Mouse (Mus musculus): ENCODE results near the gene Gsk3a. TPM values are rescaled to one million over a fixed set of nuclear protein-coding genes. Genes with fewer than 3 reads are reported as not detected.
"Not testable (repeated sequence)": the region's sequence is repeated elsewhere in the genome, so short reads cannot be mapped to it uniquely, and the experiment has no call there.

Gsk3a gene
- polyA plus RNA-seq, 1 experiment from 2014 or later: 12.5 TPM

DNA sequence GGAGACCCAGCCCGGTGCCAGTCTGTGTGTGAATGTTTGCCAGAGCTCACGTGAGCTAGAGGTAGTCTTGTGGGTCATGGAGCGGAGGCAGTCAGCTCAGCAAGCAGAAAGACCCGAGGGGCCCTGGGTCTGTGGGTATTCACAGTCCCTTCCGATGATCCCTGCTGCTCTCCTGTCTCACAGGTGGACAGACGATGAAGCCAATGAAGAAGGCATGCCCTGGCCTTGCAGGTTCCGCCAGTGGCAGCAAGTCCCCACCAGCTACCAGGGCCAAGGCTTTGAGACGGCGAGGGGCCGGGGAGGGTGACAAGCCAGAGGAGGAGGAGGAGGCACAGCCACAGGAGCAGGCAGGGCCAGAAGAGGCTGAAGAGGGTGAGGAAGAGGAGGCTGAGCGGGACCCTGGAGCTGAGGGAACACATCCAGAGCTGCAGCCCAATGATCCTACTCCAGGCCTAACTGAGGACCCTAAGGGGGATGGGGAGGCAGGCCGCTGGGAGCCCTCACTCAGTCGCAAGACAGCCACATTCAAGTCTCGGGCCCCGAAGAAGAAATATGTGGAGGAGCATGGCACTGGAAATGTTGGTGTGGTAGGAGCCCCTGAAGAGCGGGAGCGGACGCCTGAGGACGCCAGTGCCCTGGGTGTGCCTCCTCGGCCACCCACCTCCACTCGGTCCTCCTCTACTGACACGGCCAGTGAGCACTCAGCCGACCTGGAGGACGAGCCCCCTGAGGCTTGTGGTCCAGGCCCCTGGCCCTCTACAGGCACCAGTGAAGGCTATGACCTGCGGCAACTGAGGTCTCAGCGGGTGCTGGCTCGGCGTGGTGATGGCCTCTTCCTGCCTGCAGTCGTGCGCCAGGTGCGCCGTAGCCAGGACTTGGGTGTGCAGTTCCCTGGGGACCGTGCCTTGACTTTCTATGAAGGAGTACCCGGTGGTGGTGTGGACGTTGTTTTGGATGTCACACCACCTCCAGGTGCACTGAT lies 33.3 kb upstream of the Gsk3a start:
- Histone ChIP-seq H3K4me1 (replicated peaks) (peaks cover 66% of the 10 kb centered on the region), H3K9me3 (no peaks in the 10 kb centered on the region), H3K27me3 (ENCODE audit: insufficient read depth, poor library complexity, severe bottlenecking) (no peaks in the 10 kb centered on the region), H3K36me3 (peaks cover 31% of the 10 kb centered on the region), H3K27ac (no peak overlapping the region), H3K4me3 (0 out of 2 replicates have a peak overlapping the region, but pooled peaks have one; percentile 6)
- DNase-seq (ENCODE audit: low spot score): no peak
- 89% methylated on average over 35 of the region's 35 CpGs for WGBS

DNA sequence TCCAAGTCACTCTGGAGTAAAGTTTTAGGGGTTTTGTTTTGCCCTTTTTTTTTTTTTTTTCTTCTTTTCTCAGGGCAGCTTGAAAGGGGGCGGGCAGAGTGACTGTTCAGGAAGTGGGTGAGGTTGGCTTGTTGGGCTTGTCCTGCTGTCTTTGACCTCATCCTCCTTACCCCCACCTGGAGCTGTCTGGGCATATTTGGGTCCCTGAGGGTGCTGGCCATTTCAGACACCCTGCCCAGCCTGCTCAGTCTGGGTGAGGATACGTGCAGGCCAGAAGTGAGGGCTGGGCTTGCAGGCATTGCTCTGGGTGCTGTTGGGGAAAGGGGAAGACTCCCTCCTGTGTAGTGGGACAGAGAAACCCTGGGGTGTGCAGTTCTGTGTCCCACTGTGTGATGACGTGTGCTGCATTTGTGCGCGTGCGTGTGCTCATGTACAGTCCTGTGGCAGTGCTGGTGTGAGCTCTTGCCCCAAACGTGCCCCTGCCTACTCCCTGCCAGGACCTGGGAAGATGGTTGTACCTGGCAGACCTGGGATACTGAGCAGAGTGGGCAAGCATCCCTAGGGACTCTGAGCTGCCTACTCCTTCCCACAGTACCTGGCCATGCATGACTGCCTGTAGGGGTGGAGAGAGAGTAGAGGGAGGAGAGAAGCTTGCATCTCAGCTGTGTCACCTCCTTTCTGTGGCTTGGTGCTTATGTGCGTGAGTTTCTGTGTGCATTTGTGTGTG lies 32.1 kb upstream of the Gsk3a start:
- H3K4me3 ChIP-seq: peak overlapping the region; percentile 91; the same call in 1 of the 2 replicates
- no peak for DNase-seq (ENCODE audit: low spot score)
- WGBS: 79% methylated on average over 8 of the region's 8 CpGs
- H3K36me3 ChIP-seq: peaks cover 31% of the 10 kb centered on the region
- H3K27ac ChIP-seq: peak overlapping the region; percentile 50; the same call in 1 of the 2 replicates
- peaks cover 53% of the 10 kb centered on the region for H3K4me1 ChIP-seq (replicated peaks)
- H3K9me3 ChIP-seq: no peaks in the 10 kb centered on the region
- 0 out of 2 replicates have a peak, but pooled peaks cover 1% of the 10 kb centered on the region for H3K27me3 ChIP-seq (ENCODE audit: insufficient read depth, poor library complexity, severe bottlenecking)

DNA sequence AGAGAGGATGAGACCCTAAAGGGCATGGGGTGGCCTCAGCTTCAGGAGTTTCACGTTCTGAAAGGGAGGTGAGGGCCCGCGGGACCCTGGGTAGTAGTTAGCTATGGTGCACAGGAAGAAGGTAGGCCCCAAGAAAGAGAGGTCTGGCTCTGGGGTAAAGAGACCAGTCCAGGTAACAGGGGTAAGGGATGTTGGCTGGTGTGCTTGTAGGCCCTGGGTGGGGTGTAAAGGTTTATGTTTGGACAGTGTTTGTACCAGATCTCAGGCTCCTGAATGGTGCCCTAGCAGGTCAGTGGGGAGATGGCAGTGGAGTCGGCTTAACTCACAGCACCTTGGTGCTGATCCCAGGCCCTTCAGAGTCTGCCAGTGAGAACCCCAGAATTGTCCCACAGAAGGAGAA lies 31.4 kb upstream of the Gsk3a start:
- H3K27ac ChIP-seq: peak overlapping the region; percentile 95
- H3K27me3 ChIP-seq (ENCODE audit: insufficient read depth, poor library complexity, severe bottlenecking): 0 out of 2 replicates have a peak, but pooled peaks cover 7% of the 10 kb centered on the region
- H3K36me3 ChIP-seq: peaks cover 31% of the 10 kb centered on the region
- DNase-seq (ENCODE audit: low spot score): no peak
- peaks cover 53% of the 10 kb centered on the region for H3K4me1 ChIP-seq (replicated peaks)
- no peaks in the 10 kb centered on the region for H3K9me3 ChIP-seq
- H3K4me3 ChIP-seq: peak overlapping the region; percentile 91
- WGBS: 51% methylated on average over 4 of the region's 4 CpGs

DNA sequence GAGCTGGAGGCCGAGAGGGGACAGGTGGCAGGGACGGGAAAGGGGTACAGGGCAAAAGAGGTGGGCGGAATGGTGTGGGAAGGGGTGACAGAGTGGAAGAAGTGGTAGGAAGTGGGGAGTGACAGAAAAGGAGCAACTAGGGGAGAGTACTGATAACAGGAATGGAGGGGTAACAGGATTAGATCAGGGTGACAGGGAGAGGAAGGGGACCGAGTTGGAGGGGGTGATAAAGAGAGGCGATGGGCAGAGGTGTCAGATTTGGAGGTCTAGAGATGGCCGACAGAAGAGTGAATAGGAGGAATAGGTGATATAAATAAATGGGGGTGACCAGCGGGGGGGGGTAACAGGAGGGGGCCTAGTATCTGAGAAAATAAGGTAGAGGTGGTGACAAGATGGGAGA lies 30.9 kb upstream of the Gsk3a start:
- H3K27ac ChIP-seq: peak overlapping the region; percentile 95
- H3K4me3 ChIP-seq: peak overlapping the region; percentile 91
- DNase-seq (ENCODE audit: low spot score): no peak
- WGBS: 7% methylated on average over 7 of the region's 7 CpGs
- H3K36me3 ChIP-seq: peaks cover 29% of the 10 kb centered on the region
- no peaks in the 10 kb centered on the region for H3K9me3 ChIP-seq
- H3K27me3 ChIP-seq (ENCODE audit: insufficient read depth, poor library complexity, severe bottlenecking): 0 out of 2 replicates have a peak, but pooled peaks cover 7% of the 10 kb centered on the region
- peaks cover 56% of the 10 kb centered on the region for H3K4me1 ChIP-seq (replicated peaks)

DNA sequence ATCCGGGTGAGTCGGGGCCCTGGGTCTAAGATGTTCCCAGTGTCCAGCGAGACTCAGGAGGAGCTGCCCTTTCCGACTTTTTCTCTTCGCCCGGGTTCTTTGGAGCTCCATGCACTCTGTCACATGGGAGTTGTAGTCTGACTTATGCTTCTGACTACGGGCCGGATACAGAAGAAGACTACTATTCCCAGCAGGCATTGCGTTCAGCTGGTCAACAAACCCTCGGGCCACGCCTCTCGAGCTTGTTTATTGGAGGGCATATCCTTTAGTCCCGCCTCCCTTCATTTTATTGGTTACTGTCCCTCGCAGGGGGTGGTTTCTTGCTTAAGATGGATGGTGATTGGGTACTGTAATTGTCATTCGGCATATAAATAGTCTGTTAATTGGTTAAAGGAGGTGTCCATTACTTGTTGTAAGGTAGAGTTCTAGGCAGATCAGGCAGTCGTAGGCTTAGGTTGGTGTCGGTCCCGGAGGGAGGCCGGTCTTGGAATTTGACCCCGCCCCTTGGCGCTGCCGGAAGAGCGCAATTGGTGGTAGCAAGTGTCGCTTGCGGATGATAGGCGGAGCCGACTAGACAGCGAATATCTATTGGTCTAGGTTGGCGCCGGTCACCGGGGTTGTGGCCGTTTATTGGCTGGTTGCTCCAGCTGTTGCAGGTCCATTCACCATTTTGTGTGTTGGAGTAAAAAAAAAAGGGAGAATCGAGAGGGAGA lies 30.3 kb upstream of the Gsk3a start:
- Histone ChIP-seq H3K4me1 (replicated peaks) (peaks cover 50% of the 10 kb centered on the region), H3K36me3 (peaks cover 22% of the 10 kb centered on the region), H3K27me3 (ENCODE audit: insufficient read depth, poor library complexity, severe bottlenecking) (0 out of 2 replicates have a peak, but pooled peaks cover 7% of the 10 kb centered on the region), H3K27ac (peak overlapping the region; percentile 95), H3K4me3 (peak overlapping the region; percentile 91), H3K9me3 (no peaks in the 10 kb centered on the region)
- peak; percentile 99 for DNase-seq (ENCODE audit: low spot score)
- under 1% methylated on average over 33 of the region's 33 CpGs for WGBS

DNA sequence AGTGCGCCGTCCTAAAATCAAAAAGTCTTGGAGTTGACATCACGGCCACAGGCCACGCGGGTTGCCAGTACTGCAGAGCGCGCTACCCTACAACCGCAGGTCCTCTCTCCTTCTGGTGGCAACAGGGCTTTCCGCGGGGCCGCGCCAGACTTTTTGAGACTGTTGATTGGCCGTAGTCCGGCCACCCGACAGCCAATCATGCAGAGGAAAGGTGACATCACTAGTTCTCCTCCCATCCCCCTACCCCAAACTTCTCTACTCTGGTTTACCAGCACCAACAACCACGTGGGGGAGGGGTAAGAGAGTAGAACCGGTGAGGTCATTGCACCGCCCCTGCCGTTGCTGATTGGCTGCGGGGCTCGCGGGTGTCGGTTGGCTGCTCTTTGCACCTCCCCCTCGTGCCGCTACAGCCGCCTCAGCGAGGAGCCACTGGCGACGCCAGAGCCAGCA lies 29.7 kb upstream of the Gsk3a start, which contains the start of gene Cic:
TSS of gene Cic (plus strand) at position 404 of the 450 bp plus-strand sequence.
- Histone ChIP-seq H3K9me3 (no peaks in the 10 kb centered on the region), H3K27me3 (ENCODE audit: insufficient read depth, poor library complexity, severe bottlenecking) (0 out of 2 replicates have a peak, but pooled peaks cover 7% of the 10 kb centered on the region), H3K27ac (peak within 1 kb of the TSS; percentile 95), H3K4me1 (replicated peaks) (peaks cover 50% of the 10 kb centered on the region), H3K36me3 (peaks cover 17% of the 10 kb centered on the region), H3K4me3 (peak within 1 kb of the TSS; percentile 91)
- peak; percentile 99 for DNase-seq (ENCODE audit: low spot score)
- under 1% methylated on average over 29 of the region's 29 CpGs for WGBS

DNA sequence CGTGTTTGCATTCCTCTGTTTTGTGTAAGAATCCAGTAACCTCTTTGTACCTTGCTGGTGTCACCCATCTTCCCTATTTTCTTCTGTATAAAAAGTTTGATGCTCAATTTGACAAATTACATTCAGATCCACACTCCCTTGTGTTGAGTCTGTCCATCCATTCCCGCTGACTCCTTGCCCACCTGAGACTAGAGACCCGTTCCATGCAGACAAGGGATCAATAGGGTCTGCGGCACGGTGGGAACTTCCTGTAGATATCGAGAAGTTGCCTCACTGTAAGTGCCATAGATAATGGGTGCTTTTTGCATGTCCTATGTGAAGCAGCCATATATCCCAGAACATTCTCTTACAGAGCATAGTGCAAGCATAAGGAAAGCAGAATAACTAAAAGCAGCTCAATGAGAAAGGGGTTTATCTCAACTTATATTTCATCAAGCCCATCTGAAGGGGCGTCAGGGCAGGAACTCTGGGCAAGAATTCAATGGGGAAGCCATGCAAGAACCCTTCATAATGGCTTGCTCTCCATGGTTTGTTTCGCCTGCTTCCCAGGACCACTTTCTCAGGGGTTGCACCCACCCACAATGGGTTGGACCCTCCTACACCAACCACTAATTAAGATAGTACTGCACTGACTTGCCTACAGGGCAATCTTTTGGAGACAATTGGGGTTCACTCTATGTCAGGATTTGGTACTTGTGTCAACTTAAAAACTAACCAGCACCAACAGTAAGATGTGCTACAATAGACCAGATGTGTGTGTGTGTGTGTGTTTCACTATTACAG lies 28.7 kb upstream of the Gsk3a start:
- no peaks in the 10 kb centered on the region for H3K9me3 ChIP-seq
- H3K27me3 ChIP-seq (ENCODE audit: insufficient read depth, poor library complexity, severe bottlenecking): 0 out of 2 replicates have a peak, but pooled peaks cover 7% of the 10 kb centered on the region
- peaks cover 49% of the 10 kb centered on the region for H3K4me1 ChIP-seq (replicated peaks)
- no peak for DNase-seq (ENCODE audit: low spot score)
- peak overlapping the region; percentile 95; the same call in 1 of the 2 replicates for H3K27ac ChIP-seq
- peaks cover 7% of the 10 kb centered on the region for H3K36me3 ChIP-seq
- peak overlapping the region; percentile 91 for H3K4me3 ChIP-seq
- WGBS: 92% methylated on average over 8 of the region's 8 CpGs

DNA sequence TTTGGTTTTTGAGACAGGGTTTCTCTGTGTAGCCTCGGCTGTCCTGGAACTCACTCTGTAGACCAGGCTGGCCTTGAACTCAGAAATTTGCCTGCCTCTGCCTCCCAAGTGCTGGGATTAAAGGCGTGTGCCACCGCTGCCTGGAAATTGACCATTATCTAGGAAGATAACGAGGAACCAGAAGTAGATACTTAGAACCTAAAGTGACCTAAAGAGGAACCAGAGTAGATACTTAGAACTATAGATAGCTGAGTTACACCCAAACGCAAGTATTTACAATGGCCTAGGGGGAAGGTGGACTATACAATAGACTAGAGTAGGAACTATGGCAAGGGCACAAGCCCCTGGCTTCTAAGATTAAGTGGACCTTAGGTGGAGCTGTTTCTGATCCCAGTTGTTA lies 28.1 kb upstream of the Gsk3a start:
- 95% methylated on average over 5 of the region's 5 CpGs for WGBS

DNA sequence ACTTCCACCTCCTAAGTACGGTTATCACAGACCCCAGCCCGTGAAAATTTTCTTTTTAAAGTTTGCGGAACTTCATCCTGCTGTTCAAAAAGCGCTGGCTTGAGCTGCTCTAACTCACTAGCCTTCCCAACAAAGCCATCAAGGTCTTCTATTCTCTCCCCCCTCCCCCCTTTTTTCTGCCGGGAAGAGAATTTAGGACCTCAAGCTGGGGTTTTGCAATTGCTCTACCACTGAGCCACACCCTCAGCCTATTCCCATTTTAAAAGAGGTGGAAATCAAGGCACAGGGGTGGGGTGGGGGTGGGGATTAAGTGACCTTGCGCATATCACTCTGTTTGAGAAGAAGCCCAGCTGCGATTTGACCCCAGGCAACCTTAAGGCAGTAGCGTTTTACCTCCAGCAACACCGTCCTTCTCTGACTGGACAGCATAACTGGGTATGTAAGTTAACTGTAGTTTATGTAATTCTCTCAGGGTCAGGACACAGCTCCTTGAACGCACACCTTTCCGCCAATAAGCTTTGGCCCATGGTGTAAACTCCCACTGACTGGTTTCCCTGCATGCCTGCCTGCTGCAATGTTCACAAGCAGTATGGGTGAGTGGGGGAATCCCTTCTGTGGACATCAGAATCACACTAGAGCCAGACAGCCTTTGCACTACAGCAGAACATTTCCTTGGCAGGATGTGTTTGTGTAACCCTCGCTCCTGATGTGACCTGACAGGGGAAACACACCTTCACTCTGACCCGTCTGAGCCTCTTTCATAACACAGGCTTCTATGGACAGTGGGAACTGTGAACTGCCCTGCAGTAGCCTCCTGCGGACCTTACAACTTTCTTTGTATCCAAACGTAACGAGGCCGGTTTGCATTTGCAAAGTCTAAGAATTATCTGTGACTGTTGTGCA lies 26.6 kb upstream of the Gsk3a start:
- Histone ChIP-seq H3K9me3 (no peaks in the 10 kb centered on the region), H3K36me3 (no peaks in the 10 kb centered on the region), H3K27ac (no peak overlapping the region), H3K27me3 (ENCODE audit: insufficient read depth, poor library complexity, severe bottlenecking) (0 out of 2 replicates have a peak, but pooled peaks cover 7% of the 10 kb centered on the region), H3K4me1 (replicated peaks) (peaks cover 27% of the 10 kb centered on the region), H3K4me3 (no peak overlapping the region)
- DNase-seq (ENCODE audit: low spot score): no peak
- 21% methylated on average over 17 of the region's 17 CpGs for WGBS

More for the DNA sequence above, 28.1 kb upstream of the Gsk3a start:
- not testable (repeated sequence) for H3K36me3 ChIP-seq; H3K4me3 ChIP-seq; H3K27ac ChIP-seq; H3K27me3 ChIP-seq (ENCODE audit: insufficient read depth, poor library complexity, severe bottlenecking); H3K9me3 ChIP-seq; DNase-seq (ENCODE audit: low spot score)
- peaks cover 43% of the 10 kb centered on the region for H3K4me1 ChIP-seq (replicated peaks)

DNA sequence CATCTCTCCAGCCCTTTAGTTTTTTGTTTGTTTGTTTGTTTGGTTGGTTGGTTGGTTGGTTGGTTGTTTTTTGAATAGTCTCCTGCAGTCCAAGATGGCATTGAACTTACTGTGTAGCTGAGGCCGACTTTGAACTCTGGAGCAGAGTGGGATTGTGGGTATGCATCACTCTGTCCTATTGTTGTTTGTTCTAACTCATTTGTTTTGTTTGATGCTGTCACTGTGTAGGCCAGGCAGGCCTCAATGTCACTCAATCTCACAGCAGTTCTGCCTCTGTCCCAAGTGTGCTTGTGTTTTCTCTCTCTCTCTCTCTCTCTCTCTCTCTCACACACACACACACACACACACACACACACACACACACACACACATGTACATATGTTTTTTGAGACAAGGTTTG lies 24.2 kb upstream of the Gsk3a start:
- Histone ChIP-seq H3K4me1 (replicated peaks) (peaks cover 14% of the 10 kb centered on the region), H3K9me3 (no peaks in the 10 kb centered on the region), H3K36me3 (no peaks in the 10 kb centered on the region), H3K27ac (no peak overlapping the region), H3K27me3 (ENCODE audit: insufficient read depth, poor library complexity, severe bottlenecking) (0 out of 2 replicates have a peak, but pooled peaks cover 7% of the 10 kb centered on the region), H3K4me3 (no peak overlapping the region)
- 86% methylated on average over 1 of the region's 1 CpGs for WGBS
- no peak for DNase-seq (ENCODE audit: low spot score)

DNA sequence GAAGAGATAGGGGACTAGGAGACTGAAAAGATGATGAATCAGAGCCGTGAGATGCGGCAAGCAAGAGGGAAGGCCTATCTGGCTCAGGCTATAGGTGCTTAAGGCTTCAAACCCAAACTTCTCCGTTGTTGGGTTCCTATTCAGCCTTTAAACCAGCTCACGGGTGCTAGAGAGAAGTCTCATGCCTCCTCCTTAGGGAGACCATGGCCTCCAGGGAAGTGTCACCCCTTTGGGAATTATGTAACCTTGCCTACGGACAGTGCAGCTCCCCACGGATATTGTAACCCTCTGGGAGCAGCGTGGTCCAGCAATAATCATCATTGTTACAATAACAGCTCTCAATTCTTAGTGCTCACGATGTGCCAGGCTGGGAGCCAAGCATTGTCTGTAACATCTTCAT lies 14.2 kb upstream of the Gsk3a start:
- H3K27me3 ChIP-seq (ENCODE audit: insufficient read depth, poor library complexity, severe bottlenecking): no peaks in the 10 kb centered on the region
- 23% methylated on average over 8 of the region's 8 CpGs for WGBS
- H3K27ac ChIP-seq: peak overlapping the region; percentile 97
- peaks cover 49% of the 10 kb centered on the region for H3K4me1 ChIP-seq (replicated peaks)
- H3K9me3 ChIP-seq: no peaks in the 10 kb centered on the region
- peak overlapping the region; percentile 85 for H3K4me3 ChIP-seq
- DNase-seq (ENCODE audit: low spot score): no peak
- 0 out of 2 replicates have a peak, but pooled peaks cover 3% of the 10 kb centered on the region for H3K36me3 ChIP-seq
